Mouse (Mus musculus) bone marrow, adult 2 months (tissue): Measurements from ENCODE around the gene Rdh7.

Experiments used
- CTCF ChIP-seq: fragments of 200-500 bp; IDR thresholded peaks from 2 replicates; pipeline ENCODE4 v1.5.1; 2011; ENCODE audit warnings: low read length, control low read depth; ENCODE audit not compliant: control insufficient read depth, insufficient read depth
- POLR2A ChIP-seq: fragments of 200-500 bp; IDR thresholded peaks from 2 replicates; pipeline ENCODE4 v1.6.1; 2011; ENCODE audit warnings: low read depth, mild to moderate bottlenecking, control low read depth, low read length, borderline replicate concordance; ENCODE audit not compliant: control insufficient read depth

- TF ChIP-seq CTCF = no peak
- TF ChIP-seq POLR2A = no peak
Observed at GRCm38 (mm10) chr10:127899783-127900182, 11.2 kb upstream of the Rdh7 start.
